Mouse (Mus musculus) gastrocnemius, postnatal 14 days (tissue): ENCODE data around the gene Cptp. TPM values are rescaled to one million over a fixed set of nuclear protein-coding genes. Genes with fewer than 3 reads are reported as not detected.

Experiments
- DNase-seq: peaks from one replicate; pipeline ENCODE4 v3.0.0; 2021; ENCODE audit warnings: mixed read lengths
- intact Hi-C: fragments of 180-260 bp; cut with DNase I; formaldehyde crosslinking; loops from one replicate; pipeline ENCODE4 v1.15.1; 2025; ENCODE audit warnings: low total_unique reads
- total RNA-seq, 2 experiments: library from RNA; stranded (reverse); gene quantifications; 2 replicates each; pipeline ENCODE4 v1.2.3; 2021

Gene Cptp
- total RNA-seq, 2 experiments from 2014 or later: 16.5 to 17.0 TPM

DNA sequence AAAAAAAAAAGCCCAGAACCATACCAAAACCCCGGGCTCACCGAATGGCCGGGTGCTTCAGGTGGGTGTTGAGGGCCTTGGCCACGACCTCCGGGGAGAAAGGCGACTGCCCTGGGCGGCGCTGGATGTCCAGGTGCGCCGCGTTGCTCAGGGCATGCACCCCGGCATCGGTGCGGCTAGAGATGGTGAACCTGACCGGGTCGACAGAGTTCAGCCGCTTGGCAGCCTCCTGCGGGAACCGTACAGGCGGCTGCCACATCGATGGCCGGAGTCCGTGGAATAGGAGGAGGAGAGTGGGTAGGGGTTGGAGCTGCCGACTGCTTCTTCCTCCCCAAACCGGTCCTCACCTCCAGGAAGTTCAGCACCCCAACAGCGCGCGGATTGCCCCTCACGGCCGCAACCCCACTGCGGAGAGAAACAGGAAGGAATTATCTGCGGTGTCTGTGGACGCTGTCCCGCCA, 21.8 kb upstream of the Cptp start:
- no peak for DNase-seq
- intact Hi-C loops: no loop called here

DNA sequence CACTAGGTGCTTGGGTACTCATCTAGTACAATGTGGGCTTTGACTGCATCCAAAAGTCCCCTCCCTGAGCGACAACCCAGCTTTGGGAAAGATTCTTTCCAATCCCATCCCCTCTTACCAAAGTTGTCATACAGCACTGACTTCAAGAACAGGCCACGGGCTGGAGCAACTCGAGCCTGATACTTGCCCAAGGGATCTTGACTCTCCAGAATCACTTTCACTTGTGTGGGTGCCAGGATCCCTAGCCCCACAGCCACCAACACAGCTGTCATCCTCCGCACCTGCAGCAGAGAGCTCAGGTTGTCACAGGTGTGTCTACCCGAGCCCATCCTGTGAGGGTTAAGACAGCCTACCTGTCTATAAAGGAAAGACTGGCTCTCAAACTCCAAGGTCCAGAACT, 20.1 kb upstream of the Cptp start:
- intact Hi-C loops: no loop called here
- DNase-seq: no peak

- intact Hi-C loops: no loop called here
- no peak for DNase-seq
These were observed 18.9 kb upstream of the Cptp start for GRCm38 (mm10) chr4:155888181-155888580.

DNA sequence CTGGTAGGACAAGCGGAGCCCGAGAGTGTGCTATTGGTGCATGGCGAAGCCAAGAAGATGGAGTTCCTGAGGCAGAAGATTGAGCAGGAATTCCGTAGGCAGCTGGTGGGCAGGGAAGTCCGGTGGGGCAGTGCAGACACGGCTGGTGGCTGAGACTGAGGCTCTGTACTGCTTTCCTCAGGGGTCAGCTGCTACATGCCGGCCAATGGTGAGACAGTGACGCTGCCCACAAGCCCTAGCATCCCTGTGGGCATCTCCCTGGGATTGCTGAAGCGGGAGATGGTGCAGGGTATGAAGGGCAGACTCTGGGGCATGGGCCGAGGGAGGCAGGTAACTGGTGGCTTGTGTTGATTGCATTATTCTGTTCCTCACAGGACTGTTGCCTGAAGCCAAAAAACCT, 18.4 kb upstream of the Cptp start:
- DNase-seq: no peak

DNA sequence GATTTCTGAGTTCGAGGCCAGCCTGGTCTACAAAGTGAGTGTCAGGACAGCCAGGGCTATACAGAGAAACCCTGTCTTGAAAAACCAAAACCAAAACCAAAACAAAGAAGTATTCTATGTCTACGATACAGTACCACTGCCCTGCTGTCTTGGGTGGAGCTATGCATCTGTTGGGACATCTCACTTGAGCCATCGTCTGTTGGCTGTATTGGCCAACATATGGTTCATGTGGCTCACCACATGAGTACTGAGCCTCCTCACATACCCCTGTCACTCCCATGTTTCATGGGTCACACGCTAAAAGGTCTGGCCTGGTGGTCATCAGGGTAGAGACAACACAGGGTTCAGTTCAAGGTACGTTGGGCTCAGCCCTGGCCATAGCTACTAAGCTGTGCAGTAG, 17.1 kb upstream of the Cptp start:
- intact Hi-C loops: no loop called here
- no peak for DNase-seq

More for the DNA sequence above, 18.4 kb upstream of the Cptp start:
- intact Hi-C loops: no loop called here

- intact Hi-C loops: no loop called here
- no peak for DNase-seq
These were observed 14.3 kb upstream of the Cptp start for GRCm38 (mm10) chr4:155883587-155883986.

GRCm38 (mm10) chr4:155871404-155871803, 2.2 kb upstream of the Cptp start:
- intact Hi-C loops: no loop called here
- DNase-seq: no peak

- DNase-seq: no peak
- intact Hi-C loops: no loop called here
These were observed 484 bp downstream of the Cptp start for GRCm38 (mm10) chr4:155868614-155869298.

GRCm38 (mm10) chr4:155863001-155863400, 6.2 kb downstream of the Cptp start, which contains the start of gene Tas1r3:
TSS of gene Tas1r3 (minus strand) at chr4:155863362.
- intact Hi-C loops: no loop called here
- no peak for DNase-seq

- DNase-seq: no peak
These were observed 7.5 kb downstream of the Cptp start for GRCm38 (mm10) chr4:155861787-155862186.

DNA sequence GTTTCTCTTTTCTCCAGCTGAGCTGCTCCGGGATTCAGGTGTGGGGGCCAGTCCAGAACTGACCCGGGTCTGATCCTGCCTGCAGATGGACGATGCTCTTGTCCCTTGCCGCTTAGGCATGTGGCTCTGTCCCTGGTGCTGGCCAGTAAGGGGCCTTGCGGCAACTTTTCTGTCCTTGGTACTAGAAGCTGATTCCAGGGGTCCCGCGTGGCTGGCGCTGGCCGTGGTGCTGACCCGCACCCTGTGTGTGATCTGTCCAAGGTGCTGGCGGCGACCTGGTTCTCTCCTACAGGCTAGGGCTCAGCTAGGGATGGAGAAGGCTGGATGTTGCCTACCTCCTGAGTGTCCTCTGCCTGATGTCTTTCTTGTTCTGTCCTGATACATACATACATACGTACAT, 9.9 kb downstream of the Cptp start:
- DNase-seq: no peak
- intact Hi-C loops: no loop called here

More at GRCm38 (mm10) chr4:155861787-155862186, 7.5 kb downstream of the Cptp start:
- intact Hi-C loops: no loop called here

GRCm38 (mm10) chr4:155856881-155857280, 12.4 kb downstream of the Cptp start:
- DNase-seq: no peak
- intact Hi-C loops: no loop called here

- intact Hi-C loops: no loop called here
- DNase-seq: no peak
These were observed 13.2 kb downstream of the Cptp start for GRCm38 (mm10) chr4:155856071-155856470.

- intact Hi-C loops: no loop called here
- DNase-seq: no peak
These were observed 14.2 kb downstream of the Cptp start for GRCm38 (mm10) chr4:155854991-155855390.

DNA sequence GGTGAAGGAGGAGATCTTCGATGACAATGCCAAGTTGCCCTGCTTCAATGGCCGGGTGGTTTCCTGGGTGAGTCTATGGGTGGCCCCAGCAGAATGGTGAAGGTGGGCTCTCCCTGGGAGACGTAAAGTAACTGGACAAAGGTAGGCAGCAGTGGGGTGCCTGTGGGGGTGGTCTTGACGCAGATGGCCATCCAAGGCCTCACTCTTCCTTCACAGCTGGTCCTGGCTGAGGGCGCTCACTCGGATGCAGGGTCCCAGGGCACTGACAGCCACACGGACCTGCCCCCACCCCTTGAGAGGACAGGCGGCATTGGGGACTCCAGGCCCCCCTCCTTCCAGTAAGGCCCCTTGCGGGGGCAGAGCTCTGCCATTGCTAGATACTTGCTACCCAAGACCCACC, 15.8 kb downstream of the Cptp start:
- intact Hi-C loops: no loop called here
- DNase-seq: no peak

DNA sequence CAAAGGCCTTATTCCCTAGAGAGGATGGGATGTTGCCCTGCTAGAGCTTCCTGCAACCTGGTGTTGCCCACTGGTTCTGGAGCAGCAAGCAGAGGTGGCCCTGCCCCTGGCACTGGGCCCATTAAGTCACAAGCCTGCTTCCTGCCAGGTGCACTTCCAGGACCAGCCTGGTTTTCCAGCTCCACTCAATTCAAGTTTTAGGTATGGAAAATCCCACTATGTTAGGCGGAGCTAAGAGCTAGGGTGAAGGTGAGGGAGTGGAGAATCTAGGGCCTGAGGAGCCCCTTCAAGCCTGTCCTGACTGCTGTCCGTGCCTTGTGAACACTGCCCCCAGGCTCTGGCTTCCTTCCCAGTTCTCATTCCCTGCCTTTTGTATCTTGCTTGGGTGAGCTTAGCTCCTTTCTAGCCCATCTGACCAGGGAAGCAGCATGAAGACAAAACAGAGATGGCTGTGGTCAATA, 17.3 kb downstream of the Cptp start:
- DNase-seq: no peak
- intact Hi-C loops: no loop called here

- intact Hi-C loops: no loop called here
- no peak for DNase-seq
These were observed 17.9 kb downstream of the Cptp start for GRCm38 (mm10) chr4:155851368-155851767.

DNA sequence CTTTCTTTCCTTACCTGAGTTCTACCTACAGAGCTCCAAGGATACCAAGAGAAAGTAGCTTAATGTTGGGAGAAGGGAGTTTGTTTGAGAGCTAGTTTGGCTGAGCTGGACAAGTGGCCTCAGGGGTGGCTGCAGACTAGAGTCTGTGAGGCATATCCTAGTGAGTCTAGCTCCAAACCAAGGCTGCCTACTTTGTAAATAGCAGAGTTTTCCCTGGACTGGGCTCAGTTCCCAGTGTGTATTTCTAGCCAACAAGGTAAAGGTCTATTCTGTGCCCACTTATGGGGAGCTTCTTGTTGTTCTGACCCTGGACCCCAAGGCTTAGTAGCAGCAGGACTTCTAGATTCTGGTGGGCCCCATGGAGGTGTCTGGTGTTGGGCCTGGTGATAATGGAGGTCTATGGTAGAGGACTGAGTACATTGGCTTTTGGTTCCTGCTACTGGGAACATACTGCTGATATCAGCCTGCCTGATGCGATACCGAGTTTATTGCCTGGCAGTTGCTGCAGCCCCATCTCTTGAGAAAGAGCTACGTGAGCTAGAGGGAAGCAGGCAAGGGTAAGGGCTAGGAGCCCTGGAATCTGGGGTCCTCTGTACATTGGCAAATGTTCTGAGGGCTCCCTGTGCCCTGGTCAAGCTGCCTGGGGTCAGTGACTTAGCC, 19.3 kb downstream of the Cptp start:
- no peak for DNase-seq

DNA sequence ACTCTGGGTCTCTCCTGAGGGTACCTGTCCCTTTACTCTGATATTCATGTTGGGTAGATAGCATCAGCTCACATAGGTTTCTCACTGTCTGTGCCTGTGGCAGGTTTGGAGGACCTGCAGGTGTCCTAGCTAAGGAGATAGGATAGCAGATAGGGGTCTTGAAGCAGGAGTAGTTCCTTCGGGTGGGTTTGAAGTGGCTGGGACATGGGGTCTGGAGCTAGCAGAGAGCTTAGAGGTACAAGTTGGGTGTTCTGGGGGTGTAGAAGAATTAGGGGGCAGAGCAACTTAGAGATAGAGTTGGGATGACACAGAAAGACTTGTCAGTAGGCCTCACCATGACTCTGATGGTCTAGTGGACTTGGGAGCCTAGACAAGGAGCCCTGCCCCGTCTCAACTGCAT, 19.8 kb downstream of the Cptp start:
- no peak for DNase-seq
- intact Hi-C loops: no loop called here

More for the DNA sequence above, 19.3 kb downstream of the Cptp start:
- intact Hi-C loops: no loop called here

DNA sequence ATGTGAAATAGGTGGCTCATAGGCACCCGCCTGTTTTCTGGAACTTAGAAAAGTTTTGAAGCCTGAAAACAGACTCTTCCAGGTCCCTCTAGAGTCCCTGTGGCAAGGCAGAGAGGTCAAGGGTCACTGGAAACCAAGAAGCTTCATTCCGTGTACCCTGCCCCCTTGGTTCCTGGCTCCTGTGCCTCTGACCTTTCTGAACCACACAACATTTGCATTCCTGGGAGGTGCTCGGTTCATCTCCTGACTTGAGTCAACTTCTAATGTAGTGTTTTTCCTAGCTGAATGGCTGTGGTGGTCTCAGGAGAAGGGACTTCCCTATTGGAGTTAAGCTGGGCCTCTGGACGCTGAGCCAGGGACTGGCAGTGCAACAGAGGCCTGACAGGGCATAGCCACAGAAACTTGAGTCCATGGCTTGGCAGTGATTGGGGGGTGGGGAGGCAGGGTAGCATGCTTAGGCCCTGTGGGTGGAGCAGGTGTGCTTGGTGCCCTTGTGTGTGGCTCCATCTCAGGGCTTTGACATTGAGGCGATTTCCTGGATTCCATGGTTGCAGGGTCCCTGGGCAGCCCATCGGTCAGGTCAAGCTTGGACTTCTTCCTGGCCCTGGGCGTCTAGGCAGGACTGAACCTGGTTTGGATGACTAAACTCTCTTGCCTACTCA, 20.7 kb downstream of the Cptp start:
- DNase-seq: peak; percentile 73
- intact Hi-C loops: no loop called here
